Mouse (Mus musculus) intestine, postnatal 0 days (tissue): Measurements from ENCODE around the gene Amigo3. TPM values are rescaled to one million over a fixed set of nuclear protein-coding genes. Genes with fewer than 3 reads are reported as not detected.

ENCODE experiments used
- ATAC-seq: fragments of 200-750 bp; cut with Nextera tagmentation; 2 replicates; pipeline ENCODE4 v1.8.0; 2017; ENCODE audit warnings: mild to moderate bottlenecking, moderate TSS enrichment, moderate library complexity
- H3K27ac ChIP-seq: fragments of 300-500 bp; sonication (generic); 2 replicates; pipeline ENCODE4 v1.5.1; 2014; ENCODE audit warnings: mild to moderate bottlenecking, low read depth, low read length, moderate library complexity
- H3K27me3 ChIP-seq: fragments of 300-500 bp; sonication (generic); replicated peaks from 2 replicates; pipeline ENCODE4 v1.6.1; 2014; ENCODE audit warnings: low read length, mixed read lengths; ENCODE audit not compliant: control insufficient read depth, insufficient read depth
- H3K36me3 ChIP-seq: fragments of 300-500 bp; sonication (generic); 2 replicates; pipeline ENCODE4 v1.6.1; 2014; ENCODE audit warnings: mild to moderate bottlenecking, moderate library complexity; ENCODE audit not compliant: control insufficient read depth, insufficient read depth
- H3K4me1 ChIP-seq: fragments of 300-500 bp; sonication (generic); replicated peaks from 2 replicates; pipeline ENCODE4 v1.6.1; 2014; ENCODE audit warnings: antibody characterized with exemption, low read length, mixed read lengths; ENCODE audit not compliant: control insufficient read depth, insufficient read depth
- H3K4me2 ChIP-seq: fragments of 300-500 bp; sonication (generic); replicated peaks from 2 replicates; pipeline ENCODE4 v1.6.1; 2014; ENCODE audit warnings: low read depth, mild to moderate bottlenecking, moderate library complexity
- H3K4me3 ChIP-seq: fragments of 300-500 bp; sonication (generic); 2 replicates; pipeline ENCODE4 v1.5.1; 2014; ENCODE audit warnings: low read depth, low read length
- H3K9ac ChIP-seq: fragments of 300-500 bp; sonication (generic); 2 replicates; pipeline ENCODE4 v1.6.1; 2014; ENCODE audit warnings: mild to moderate bottlenecking, low read depth, low read length
- H3K9me3 ChIP-seq: fragments of 300-500 bp; sonication (generic); 2 replicates; pipeline ENCODE4 v1.6.1; 2016; ENCODE audit warnings: mixed run types; ENCODE audit not compliant: control insufficient read depth
- CTCF ChIP-seq: sonication (generic); IDR thresholded peaks from 2 replicates; pipeline ENCODE4 v1.5.1; 2016; ENCODE audit warnings: low read depth, mild to moderate bottlenecking, control low read depth, antibody characterized with exemption, moderate library complexity
- WGBS: fragments of 180-500 bp; shearing (Covaris S2); extraction: QIAGEN DNeasy Blood & Tissue Kit; methylation state at CpG from one replicate; pipeline ENCODE4 v1.1.7; 2014; 5-methylcytosine and 5-hydroxymethylcytosine counted together
- polyA plus RNA-seq: library from polyadenylated mRNA; unstranded; fragments of >200 nt; fragmentation: Nextera tagmentation; extraction: Ambion mirVana; gene quantifications from 2 replicates; pipeline ENCODE4 v1.2.1, GENCODE M21; 2015

The Amigo3 gene
- polyA plus RNA-seq, 1 experiment from 2014 or later = 4.4 TPM

GRCm38 (mm10) chr9:108020741-108021140, 32.2 kb upstream of the Amigo3 start:
- Histone ChIP-seq H3K27me3 (no peaks in the 10 kb centered on the region), H3K4me3 (no peak overlapping the region), H3K36me3 (peaks cover 19% of the 10 kb centered on the region), H3K4me1 (no peaks in the 10 kb centered on the region), H3K27ac (no peak overlapping the region), H3K9me3 (no peaks in the 10 kb centered on the region), H3K4me2 (no peak overlapping the region), H3K9ac (no peak overlapping the region)
- ATAC-seq = no peak
- TF ChIP-seq CTCF = no peak
- 90% methylated on average over 1 of the region's 1 CpGs for WGBS

DNA sequence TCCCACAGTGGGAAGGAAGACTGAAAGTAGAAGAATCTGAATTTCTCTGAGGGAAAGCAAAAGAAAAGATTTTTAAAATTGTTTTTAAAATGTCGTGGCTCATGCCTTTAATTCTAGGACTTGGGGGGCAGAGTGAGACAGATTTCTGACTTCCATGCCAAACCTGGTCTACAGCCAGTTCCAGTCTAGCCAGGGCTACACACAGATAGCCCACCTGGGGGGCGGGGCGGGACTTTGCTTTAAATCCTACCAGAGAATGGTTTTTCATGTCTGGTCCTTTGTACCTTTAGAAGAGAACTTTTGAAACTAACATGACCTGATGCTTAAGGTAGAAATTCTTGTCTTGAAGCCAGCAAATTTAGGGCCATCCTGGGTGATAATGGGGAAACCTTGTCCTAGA, 29.7 kb upstream of the Amigo3 start:
- no peak overlapping the region for H3K9ac ChIP-seq
- H3K36me3 ChIP-seq = peaks cover 27% of the 10 kb centered on the region
- H3K27me3 ChIP-seq = no peaks in the 10 kb centered on the region
- H3K4me3 ChIP-seq = no peak overlapping the region
- H3K4me1 ChIP-seq = no peaks in the 10 kb centered on the region
- 79% methylated on average over 3 of the region's 3 CpGs for WGBS
- H3K9me3 ChIP-seq = no peaks in the 10 kb centered on the region
- no peak for TF ChIP-seq CTCF
- H3K4me2 ChIP-seq = no peak overlapping the region
- H3K27ac ChIP-seq = no peak overlapping the region
- ATAC-seq = no peak

DNA sequence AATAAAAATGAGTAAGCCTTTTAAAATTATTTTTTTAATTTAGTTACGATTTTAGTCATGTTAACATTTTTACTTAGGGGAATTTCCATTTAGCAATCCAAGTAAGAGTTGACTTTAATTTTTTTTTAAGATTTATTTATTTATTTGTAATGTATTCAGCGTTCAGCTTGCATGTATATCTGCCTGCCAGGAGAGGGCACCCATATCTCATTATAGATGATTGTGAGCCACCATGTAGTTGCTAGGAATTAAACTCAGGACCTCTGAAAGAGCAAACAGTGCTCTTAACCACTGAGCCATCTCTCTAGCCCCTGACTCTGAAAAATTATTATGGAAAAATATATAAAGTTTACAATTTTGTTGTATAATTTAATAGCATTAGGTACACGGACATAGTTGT, 26.4 kb upstream of the Amigo3 start:
- no peak for ATAC-seq
- H3K4me3 ChIP-seq = no peak overlapping the region
- WGBS = 89% methylated on average over 3 of the region's 3 CpGs
- TF ChIP-seq CTCF = peak; percentile 47
- no peak overlapping the region for H3K9ac ChIP-seq
- H3K36me3 ChIP-seq = peaks cover 39% of the 10 kb centered on the region
- H3K27me3 ChIP-seq = no peaks in the 10 kb centered on the region
- H3K4me2 ChIP-seq = no peak overlapping the region
- H3K9me3 ChIP-seq = no peaks in the 10 kb centered on the region
- H3K4me1 ChIP-seq = no peaks in the 10 kb centered on the region
- H3K27ac ChIP-seq = no peak overlapping the region

GRCm38 (mm10) chr9:108027867-108028266, 25.1 kb upstream of the Amigo3 start:
- WGBS = 96% methylated on average over 3 of the region's 3 CpGs
- H3K27me3 ChIP-seq = no peaks in the 10 kb centered on the region
- no peaks in the 10 kb centered on the region for H3K9me3 ChIP-seq
- H3K4me1 ChIP-seq = no peaks in the 10 kb centered on the region
- H3K4me3 ChIP-seq = no peak overlapping the region
- no peak overlapping the region for H3K27ac ChIP-seq
- TF ChIP-seq CTCF = 0 out of 2 replicates have a peak, but pooled peaks have one; percentile 7
- H3K9ac ChIP-seq = no peak overlapping the region
- no peak overlapping the region for H3K4me2 ChIP-seq
- ATAC-seq = no peak
- H3K36me3 ChIP-seq = peaks cover 50% of the 10 kb centered on the region

DNA sequence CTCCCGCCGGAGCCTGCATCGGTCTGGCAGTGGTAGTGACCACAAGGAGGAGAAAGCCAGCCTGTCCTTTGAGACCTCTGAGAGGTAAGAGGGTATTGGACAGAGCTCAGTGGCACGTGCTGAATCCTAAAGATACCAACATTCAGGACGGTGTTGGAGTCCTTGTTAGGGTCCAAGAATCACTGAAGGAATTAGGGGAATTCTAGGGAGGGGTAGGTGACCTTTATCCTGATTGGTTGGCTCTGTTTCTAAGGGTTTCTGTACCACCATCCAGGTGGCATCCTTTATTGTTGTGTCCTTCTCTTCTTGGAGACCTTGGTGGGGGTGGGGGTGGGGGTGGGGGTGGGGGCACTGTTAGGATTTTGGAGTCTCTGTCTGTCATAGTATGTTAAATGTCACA, 20.8 kb upstream of the Amigo3 start:
- no peaks in the 10 kb centered on the region for H3K4me1 ChIP-seq
- H3K9me3 ChIP-seq = no peaks in the 10 kb centered on the region
- peaks cover 52% of the 10 kb centered on the region for H3K36me3 ChIP-seq
- ATAC-seq = no peak
- H3K9ac ChIP-seq = no peak overlapping the region
- WGBS = 94% methylated on average over 5 of the region's 5 CpGs
- no peak overlapping the region for H3K4me3 ChIP-seq
- H3K27me3 ChIP-seq = no peaks in the 10 kb centered on the region
- H3K27ac ChIP-seq = no peak overlapping the region
- TF ChIP-seq CTCF = no peak
- no peak overlapping the region for H3K4me2 ChIP-seq

- 83% methylated on average over 2 of the region's 2 CpGs for WGBS
- peak; percentile 88 for ATAC-seq
- no peaks in the 10 kb centered on the region for H3K9me3 ChIP-seq
- TF ChIP-seq CTCF = peak; percentile 61
- H3K9ac ChIP-seq = no peak overlapping the region
- no peaks in the 10 kb centered on the region for H3K27me3 ChIP-seq
- H3K36me3 ChIP-seq = peaks cover 52% of the 10 kb centered on the region
- H3K4me2 ChIP-seq = no peak overlapping the region
- H3K27ac ChIP-seq = peak overlapping the region; percentile 73
- H3K4me1 ChIP-seq = no peaks in the 10 kb centered on the region
- no peak overlapping the region for H3K4me3 ChIP-seq
These were observed 17.4 kb upstream of the Amigo3 start for GRCm38 (mm10) chr9:108035331-108036156.
